Mouse (Mus musculus): ENCODE data around the gene Myo15b.

GRCm38 (mm10) chr11:115933747-115934110 lies 75.5 kb downstream of the Myo15b start:
- TF ChIP-seq CTCF (IDR thresholded peaks at IDR 0.05; ENCODE audit: extremely low read depth, insufficient read length, insufficient replicate concordance, low read depth, low read length), result no peak
- TF ChIP-seq POLR2A (IDR thresholded peaks at IDR 0.05; ENCODE audit: low read depth, low read length), result no peak
